Mouse (Mus musculus) forelimb bud, embryonic 11.5 days (tissue): ENCODE results near the gene Tada2b.

Experiments
- DNase-seq: peaks from one replicate; pipeline ENCODE4 v3.0.0-alpha.2; 2012; ENCODE audit warnings: low read depth, low spot score

Tada2b gene

DNA sequence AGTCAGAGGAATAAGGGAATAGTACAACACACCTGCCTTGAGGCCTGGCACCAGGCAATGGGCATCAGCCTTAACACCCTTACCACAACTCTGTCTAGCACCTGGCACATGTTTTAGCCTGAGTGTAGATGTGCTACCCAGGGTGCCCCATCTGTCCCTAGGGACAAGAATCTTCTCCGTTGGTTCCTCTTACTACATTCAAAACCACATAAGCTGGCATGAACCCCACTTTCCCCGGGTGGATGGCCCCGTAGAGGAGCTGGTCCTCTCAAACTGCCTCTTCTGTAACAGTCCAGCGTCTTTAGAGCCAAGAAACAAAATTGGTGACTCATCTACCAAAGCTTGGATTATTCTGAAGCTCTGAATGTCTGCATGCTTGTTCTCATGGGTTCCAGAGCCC is 3.7 kb downstream of the Tada2b start:
- DNase-seq, result no peak

DNA sequence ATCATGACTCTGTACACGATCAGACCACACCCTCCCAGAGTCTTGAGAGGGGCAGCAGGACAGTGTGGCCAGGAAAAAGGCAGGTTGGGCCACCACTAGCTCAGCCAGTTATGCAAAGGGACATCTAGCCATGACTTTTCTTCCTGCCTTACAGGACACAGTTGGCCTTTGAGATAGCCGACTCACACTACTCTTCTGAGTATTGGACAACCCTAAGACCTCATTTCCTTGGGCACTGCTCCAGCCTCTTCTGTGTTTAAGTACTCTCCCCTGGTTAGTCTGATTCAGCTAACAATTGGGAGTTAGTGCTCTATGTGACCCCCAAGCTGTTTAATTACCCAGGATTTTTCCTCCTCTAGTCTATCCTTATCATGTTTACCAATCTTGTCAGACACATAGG is 4.3 kb downstream of the Tada2b start:
- DNase-seq, result no peak

DNA sequence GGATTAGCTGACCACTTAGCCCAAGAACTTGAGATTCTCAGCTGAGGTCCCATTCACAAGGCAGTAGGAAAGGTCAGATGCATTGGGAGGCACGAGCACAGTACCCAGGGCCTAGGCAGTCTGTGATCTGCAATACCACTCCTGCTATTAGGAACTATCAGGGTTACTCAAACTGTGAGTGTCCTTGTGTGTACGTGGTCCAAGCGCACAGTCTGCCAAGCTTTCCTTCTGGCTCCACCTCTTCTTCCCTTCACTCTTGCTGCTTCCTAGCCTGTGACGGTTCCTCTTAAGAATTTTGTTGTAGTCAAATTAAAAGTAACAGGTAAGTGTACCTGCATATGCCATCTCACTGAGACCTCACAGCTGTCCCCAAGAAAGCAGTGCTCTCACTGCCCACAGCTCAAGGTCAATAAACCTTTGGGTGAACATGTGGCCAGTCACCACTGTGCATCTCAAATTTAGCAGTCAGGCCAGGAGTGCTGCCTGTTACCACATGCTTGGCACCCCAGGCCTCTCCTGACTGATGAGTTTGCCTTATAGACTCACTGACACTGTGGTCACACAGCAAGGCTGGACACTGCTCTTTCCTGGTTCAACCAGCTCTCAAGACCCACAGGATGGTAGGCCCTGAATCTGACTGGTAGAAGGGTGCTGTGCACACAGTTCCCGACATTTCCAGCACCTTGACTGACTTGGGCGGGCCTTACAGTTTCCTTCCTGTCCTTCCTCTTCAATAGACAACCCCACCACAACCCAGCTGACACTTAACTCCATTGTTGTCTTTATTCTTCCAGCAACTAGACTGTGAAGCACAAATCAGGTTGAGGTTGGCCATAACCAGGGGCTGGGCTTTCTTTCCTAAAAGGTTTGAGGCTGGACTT is 5.3 kb downstream of the Tada2b start:
- DNase-seq, result no peak

DNA sequence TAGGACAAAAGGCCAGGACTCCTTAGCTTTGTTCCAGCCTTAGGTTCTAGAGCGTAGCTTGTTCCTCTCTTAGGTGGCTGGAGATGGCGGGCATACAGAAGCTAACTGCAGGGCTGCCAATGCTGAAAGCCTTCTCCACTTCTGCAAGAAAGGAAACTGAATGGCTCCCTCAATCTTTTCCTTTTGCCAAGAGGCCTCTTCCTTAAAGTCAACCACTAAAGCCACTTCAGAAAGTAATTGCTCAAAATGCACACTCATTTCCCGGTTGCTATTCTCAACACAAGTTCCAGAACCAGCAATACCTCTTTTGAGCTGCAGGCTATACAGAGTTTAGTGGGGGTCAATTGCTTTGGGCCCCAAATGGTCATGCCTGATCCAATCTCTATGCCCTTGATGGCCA is 6.6 kb downstream of the Tada2b start:
- DNase-seq, result no peak

DNA sequence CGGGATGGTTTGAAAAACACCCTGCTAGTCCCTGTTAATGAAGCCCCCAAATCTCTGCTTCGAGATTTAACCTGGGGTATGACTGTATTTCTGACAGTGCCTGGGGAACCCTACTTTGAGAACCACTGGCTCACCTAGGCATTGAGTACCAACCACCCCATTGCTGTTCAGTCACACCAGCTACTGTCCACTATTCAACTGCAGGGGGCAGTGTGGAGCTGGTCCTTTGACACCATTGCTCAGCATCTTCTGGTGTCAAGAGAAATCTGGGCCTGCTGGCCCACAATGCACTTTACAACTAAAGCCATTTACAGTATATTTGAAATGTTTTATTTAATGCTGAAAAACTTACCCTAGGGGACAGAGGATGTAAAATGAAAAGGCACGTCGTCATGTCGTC is 9.8 kb downstream of the Tada2b start:
- peak; percentile 66 for DNase-seq

DNA sequence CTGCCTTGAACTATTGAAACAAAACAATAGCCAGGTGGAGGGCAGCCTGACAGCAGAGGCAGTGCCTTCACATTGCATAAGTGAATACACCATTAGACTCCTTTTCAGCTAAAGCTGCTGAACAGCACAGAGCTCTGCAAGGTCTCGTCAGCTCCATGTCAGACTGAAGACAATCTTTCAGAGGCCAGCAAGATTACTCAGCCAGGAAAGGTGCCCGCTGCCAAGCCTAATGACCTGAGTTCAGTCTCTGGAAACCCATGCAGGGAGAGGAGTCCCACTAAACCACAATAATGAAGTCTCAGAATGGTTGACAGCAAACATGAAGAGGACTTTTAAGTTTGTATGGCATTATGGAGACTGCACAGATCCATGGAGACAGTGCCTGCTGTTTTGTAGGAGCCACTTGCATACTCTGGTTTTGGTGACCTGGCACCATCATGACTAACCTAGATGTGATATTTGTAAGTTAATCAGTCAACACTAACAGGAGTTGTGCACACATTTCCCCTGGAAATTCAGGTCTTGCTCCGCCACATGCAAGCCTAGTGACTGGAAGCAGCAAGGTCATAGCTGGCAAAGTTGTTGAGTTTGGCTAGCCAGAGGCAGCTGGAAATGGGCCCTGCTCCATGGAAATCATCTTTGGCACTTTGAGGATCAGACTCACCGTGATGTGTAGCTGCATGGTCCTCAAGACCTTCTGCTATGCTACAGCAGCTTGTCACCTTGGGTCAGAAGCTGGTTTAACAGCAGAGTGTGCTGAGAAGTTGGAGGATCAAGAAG is 11.0 kb downstream of the Tada2b start:
- no peak for DNase-seq

DNA sequence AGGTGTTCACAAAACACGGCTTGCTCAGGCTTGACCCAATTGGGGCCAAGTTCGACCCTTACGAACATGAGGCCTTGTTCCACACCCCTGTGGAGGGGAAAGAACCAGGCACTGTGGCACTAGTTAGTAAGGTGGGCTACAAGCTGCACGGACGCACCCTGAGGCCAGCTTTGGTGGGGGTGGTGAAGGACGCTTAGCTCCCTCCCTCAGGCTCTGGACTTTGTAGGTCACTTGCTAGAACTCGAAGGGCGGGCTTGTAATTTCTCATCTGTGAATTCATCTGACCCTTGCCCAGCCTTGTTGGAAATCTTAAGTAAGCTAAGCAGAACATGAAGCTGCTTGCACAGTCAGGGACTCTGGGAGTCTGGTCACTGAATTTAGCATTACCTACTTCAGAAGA is 12.9 kb downstream of the Tada2b start:
- DNase-seq, result no peak

DNA sequence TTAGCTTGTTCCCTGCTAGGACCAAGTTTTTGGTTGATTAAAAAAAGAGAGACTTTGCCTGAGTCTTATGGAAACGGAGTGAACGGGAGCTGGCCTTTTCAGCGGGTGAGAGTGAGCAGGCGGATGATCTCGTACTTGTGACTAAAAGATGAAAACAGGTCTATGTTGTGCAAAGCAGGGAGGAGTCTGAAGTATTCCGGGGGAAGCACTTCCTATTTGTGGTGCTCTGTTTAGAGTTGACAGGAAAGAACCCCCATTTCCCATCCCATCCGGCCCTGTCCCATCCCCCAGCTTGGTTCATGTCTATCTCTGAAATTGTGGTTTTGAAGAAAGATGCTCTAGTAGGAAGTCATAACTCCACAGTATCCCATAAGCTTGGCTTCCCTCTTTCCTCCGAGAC is 18.2 kb downstream of the Tada2b start:
- no peak for DNase-seq

DNA sequence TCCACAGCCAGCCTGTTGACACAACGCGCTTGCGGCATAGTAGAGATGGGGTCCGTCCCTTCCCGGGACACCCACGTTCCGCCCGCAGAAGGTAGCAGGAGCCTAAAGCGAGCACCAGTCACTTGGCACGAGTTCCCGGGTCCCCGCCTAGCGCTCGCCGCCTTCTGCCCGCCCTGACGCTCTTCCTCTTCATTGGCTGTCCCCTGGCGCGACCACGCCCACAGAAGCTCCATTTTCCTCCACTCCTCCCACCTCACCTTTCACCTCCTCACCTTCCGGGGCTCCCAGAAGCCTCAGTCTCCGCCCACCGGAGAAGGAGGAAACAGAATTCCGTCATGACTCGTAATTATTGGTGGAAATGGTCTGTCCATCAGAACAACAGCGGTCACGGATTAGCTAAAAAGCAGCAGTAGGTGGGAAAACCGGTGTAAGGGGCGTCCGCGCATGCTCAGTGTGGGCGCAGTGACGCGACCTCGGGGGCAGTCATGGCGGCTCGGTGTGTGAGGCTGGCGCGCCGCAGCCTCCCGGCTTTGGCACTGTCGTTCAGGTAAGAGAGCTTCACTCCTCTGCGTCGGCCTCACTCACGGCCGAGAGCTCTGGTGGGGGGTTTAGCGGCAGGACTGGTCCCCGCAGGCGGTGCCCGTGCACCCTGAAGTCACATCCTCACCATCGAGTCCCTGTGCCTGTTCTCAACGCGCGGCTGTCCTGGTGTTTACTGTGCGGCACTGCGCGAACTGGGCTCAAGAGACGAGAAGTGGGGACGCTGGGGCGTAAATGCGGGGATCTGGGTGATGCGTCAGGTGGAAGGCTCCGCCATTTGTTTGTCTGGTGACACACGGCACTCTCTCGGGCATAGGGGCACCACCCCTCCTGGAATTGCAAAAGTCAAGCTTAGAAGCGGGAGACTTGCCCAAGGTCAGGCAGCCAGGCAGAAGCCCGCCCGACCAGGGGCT is 19.1 kb downstream of the Tada2b start, which contains the start of gene Grpel1:
TSS of gene Grpel1 (plus strand) at position 290 of the 953 bp plus-strand sequence.
- peak; percentile 99 for DNase-seq

DNA sequence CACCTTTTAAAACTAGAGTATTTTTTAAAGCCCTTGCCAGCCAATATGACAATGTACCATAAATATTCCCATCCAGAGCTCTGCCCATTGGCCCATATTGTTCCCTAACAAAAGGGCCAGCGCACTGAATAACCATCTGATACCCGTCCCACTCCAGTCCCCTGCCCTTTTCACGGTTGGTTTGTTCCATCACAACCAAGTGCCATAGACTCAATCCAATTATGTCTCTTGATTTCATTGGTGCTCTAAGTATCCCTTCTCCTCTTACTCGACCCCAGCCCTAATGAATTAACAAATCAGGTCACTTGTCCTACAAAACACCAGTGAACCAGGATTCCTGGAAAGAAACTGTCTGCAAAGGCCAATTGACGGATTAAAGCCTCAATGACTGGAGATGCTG is 20.7 kb downstream of the Tada2b start:
- no peak for DNase-seq

DNA sequence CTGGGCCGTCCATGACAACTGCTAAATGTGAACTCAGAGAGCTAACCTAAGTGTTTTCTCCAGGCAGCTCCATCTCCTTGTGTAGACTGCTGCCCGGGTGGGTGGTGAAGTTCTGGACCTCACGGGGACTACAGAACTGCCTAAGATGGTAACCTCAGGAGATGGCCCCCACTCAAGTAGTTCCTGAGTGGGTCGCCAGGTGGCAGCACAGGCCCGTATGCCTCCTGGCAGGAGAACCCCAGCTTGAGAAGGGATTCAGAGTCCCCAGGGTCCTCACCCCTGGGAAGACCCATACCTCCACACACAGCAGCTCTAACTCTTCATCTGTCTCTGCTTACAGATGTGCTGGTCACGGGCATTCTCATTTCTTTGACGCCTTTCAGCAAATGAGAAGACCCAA is 21.3 kb downstream of the Tada2b start:
- DNase-seq, result peak; percentile 64

DNA sequence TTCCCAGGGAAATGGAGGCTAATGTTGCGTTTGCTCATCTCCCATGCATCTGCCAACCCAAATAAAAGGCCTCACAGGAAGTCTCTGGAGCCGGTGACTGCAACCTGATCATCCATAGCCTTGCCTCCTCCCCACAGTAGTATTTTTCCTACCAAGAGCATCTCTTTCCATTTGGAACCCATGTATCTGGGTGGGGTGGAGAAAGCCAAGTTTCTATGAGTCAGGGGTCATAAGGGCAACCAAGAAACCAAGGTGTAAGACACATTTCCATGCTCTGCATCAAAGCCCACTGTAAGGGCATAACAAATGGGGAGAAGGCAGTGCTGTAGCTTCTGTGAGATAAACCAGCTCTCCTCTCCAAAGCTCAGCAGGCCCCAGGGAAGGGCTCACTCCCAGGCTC is 22.9 kb downstream of the Tada2b start:
- DNase-seq, result no peak

DNA sequence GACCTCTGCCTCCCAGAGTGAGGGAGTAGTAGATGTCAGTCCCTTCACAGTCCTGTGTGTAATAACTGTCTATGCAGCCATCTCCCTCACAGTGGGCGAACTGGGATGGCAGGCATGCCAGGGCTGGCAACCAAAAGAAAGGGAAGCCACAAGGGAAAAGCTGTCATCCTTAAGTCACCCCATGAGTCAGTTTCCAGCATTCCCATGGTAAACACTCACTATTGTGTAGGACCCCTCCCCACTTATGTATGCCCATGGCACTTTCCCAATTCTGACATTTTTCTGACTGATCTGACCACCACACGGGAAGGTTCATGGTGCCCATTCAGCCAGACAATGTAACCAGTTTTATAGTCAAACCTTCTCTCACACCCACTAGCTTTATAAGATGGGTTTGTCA is 23.4 kb downstream of the Tada2b start:
- no peak for DNase-seq

DNA sequence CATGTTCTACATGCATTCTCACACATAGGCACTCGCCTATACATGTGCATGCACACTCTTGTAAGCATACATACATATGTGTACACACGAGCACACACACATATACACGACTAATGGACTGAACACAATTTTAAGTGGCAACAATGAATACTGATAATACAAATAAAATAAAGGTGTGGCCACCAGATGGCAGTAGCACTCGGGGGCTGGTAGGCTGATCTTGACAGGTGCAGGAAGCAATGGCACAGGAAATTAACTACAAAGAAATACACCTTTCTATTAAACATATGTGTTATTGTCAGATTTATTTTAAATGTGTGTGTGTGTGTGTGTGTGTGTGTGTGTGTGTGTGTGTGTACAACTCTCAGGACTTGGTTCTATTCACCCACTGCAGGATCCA is 25.2 kb downstream of the Tada2b start:
- peak; percentile 30 for DNase-seq

DNA sequence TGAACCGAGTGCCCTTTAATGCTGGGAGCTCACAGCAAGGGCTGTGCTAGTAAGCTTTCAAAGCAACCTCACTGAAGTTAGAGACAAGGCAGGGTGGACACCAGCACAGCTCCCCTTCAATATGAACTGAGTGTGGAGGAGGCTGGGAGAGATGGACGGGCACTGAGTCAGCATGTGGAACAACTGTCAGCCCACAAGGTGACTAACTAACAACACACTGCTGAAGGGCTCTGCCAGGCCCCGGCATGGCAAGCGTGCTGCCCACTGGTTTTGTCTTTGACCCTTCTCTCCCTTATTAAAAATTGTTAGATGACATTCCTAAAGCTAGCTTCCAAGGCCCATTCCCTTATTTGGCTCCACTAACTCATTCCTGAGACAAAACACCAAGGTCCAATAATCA is 26.4 kb downstream of the Tada2b start:
- no peak for DNase-seq

DNA sequence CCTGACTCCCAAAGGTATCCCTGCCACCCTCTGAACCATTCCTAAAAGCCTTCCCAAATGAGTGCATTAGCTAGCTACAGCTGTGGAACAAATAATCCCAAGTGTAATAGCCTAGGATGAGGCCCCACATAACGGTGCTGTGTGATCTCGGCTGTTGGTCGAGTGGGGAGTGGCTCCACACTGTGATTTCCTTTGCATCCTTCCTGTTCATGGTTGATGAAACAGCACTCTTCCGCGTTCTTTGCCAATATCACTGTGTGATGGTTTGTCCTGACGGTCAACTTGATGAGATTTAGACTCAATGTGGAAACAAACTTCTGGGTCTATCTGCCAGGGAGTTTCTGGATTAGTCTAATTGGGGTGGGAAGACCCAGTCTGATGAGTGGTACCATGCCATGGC is 31.3 kb downstream of the Tada2b start:
- DNase-seq, result no peak

DNA sequence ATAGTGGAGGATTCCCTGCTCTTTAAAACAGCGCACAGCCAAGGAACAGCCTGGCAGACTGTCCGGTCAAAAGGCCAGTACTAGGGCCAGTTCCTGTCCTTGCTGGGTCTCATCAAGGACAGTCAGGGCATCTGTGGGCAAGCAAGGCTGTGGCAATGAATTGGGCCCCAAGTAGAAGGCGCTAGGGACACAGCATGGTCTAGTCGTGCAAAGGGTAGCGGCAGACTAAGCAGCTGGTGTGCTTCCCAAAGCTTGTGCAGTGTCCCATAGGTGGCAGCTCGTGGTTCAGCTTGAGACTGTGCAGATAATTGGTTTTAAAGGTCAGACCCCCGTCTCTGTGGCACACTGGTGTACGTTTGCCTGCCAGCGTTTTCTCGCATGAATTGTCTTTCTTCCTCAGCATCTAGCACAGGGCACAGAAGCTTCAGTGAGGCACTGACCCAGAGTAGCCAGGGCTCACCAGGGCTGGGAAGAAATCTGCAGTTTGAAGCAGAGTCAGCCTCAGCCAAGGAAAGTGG is 32.2 kb downstream of the Tada2b start:
- no peak for DNase-seq

DNA sequence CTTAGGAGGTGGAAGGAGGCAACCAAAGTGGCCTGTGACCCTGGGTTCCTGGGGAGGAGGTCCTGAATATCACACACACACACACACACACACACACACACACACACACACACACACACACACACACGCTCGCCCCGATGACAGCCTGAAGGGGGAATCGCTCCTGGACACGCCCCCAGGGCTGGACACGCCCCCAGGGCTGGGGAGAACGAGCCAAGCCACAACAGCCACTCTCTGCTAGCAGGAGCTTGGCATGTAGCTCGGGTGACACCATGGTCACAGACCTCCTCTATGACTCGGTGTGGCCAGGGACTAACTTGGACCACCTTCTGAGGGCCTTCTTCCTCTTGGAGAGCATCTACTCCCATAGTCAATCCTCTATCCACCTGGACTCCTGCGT is 33.0 kb downstream of the Tada2b start:
- no peak for DNase-seq

DNA sequence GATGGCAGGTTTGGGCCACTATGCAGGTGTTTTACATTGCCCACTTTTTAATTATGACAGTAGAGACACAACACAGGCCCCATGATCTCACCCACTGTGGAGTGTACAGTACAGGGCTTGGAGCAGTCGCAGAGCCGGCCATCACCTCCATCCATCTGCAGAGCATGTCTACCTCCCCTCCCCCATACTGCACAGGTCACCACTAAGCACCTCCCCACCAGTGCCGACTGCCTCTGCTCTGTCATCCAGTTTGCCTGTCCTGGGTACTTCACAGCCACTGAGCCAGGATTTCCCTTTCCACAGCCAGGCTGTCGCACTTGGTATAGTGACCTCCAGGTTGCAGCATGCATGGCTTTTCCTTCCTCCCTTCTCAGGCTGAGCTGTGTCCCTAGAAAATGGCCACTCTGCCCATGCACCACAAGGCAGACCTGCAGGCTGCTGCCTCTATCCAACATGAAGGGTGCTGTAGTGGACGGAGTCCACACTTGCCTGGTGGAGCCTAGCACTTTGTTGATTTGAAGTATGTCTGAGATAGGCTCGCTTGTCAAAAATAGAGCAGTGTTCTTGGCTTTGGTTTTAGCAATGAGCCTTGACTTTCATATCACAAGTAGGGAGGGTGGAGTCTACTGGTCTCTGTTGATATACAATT is 34.3 kb downstream of the Tada2b start:
- no peak for DNase-seq

DNA sequence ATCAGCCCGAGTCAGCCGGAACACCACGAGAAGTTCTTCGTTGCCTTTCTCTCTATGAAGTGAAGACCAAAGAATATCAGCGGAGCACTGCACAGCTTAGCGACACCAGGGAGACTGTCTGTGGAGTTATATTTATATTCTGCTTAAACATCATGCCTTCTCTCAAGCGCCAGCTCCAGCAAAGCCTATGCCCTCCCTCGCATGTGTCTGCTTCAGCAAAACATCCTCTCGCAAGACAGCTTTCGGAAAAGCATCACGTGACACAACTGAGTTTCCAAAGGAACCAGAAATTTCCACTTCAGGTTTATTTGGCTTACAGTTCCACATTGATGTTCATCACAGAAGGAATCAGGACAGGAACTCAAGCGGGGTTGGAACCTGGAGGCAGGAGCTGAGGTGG is 36.2 kb downstream of the Tada2b start:
- no peak for DNase-seq
